Mouse (Mus musculus) erythroblast, embryonic 14.5 days (primary cell): ENCODE measurements around the gene Mtcl1.

Experiments used
- GATA1 ChIP-seq: IDR thresholded peaks from 2 replicates; pipeline ENCODE4 v1.6.1; 2012; ENCODE audit warnings: low read length, inconsistent platforms, mixed read lengths
- TAL1 ChIP-seq: IDR thresholded peaks from 3 replicates; pipeline ENCODE4 v1.6.1; 2012; ENCODE audit warnings: low read length, inconsistent platforms, mixed read lengths

DNA sequence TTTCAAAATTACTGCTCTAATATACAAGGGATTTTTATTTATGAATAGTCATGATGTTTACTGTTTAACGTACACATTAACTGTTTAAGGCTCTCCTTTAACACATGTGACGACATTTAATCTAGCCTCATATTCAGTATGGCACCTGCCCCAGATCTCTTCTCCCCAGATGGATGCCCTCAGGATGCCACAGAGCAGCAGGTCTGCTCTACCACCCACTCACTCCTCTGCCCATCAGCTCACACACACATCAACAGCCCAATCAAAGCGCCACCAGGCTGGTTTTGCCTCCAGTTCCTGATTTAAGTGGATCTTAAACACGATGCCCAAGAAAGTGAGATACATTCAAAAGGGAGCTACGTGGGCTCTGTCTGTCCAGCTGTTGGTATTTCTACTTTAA, 41.1 kb downstream of the Mtcl1 start:
- TF ChIP-seq TAL1 (no peak), GATA1 (no peak)
